Mouse (Mus musculus): ENCODE data around the gene Atp23. TPM values are rescaled to one million over a fixed set of nuclear protein-coding genes. Genes with fewer than 3 reads are reported as not detected.

Atp23 gene
- polyA plus RNA-seq, 1 experiment from 2014 or later: 9.2 TPM

- Histone ChIP-seq H3K9me3 (no peaks in the 10 kb centered on the region), H3K4me2 (replicated peaks) (no peak overlapping the region), H3K4me3 (no peak overlapping the region), H3K4me1 (peaks cover 54% of the 10 kb centered on the region), H3K36me3 (no peaks in the 10 kb centered on the region), H3K27ac (replicated peaks) (peak overlapping the region; percentile 90), H3K9ac (replicated peaks) (no peak overlapping the region), H3K27me3 (no peaks in the 10 kb centered on the region)
- no peak; the same call in 1 of the 2 replicates for ATAC-seq (replicated peaks)
- WGBS: 20% methylated on average over 3 of the region's 3 CpGs
Measured at GRCm38 (mm10) chr10:126929543-126929942, 28.4 kb upstream of the Atp23 start.

- peak overlapping the region; percentile 87 for H3K4me2 ChIP-seq (replicated peaks)
- peak overlapping the region; percentile 61 for H3K4me3 ChIP-seq
- H3K9me3 ChIP-seq: no peaks in the 10 kb centered on the region
- no peak for ATAC-seq (replicated peaks)
- H3K36me3 ChIP-seq: no peaks in the 10 kb centered on the region
- H3K9ac ChIP-seq (replicated peaks): peak overlapping the region; percentile 68
- peak overlapping the region; percentile 90 for H3K27ac ChIP-seq (replicated peaks)
- H3K27me3 ChIP-seq: no peaks in the 10 kb centered on the region
- peaks cover 54% of the 10 kb centered on the region for H3K4me1 ChIP-seq
- 17% methylated on average over 12 of the region's 12 CpGs for WGBS
Measured at GRCm38 (mm10) chr10:126928819-126929206, 27.7 kb upstream of the Atp23 start.

- peak overlapping the region; percentile 90 for H3K27ac ChIP-seq (replicated peaks)
Measured at GRCm38 (mm10) chr10:126928011-126928818, 27.1 kb upstream of the Atp23 start.

GRCm38 (mm10) chr10:126927101-126927961, 26.2 kb upstream of the Atp23 start:
- Histone ChIP-seq H3K27ac (replicated peaks) (peak overlapping the region; percentile 90), H3K4me3 (peak overlapping the region; percentile 61), H3K4me2 (replicated peaks) (peak overlapping the region; percentile 87), H3K36me3 (no peaks in the 10 kb centered on the region), H3K9ac (replicated peaks) (peak overlapping the region; percentile 68), H3K9me3 (no peaks in the 10 kb centered on the region), H3K4me1 (peaks cover 54% of the 10 kb centered on the region), H3K27me3 (no peaks in the 10 kb centered on the region)
- WGBS: 5% methylated on average over 11 of the region's 11 CpGs
- no peak; the same call in 1 of the 2 replicates for ATAC-seq (replicated peaks)

More at GRCm38 (mm10) chr10:126928011-126928818, 27.1 kb upstream of the Atp23 start:
- peak overlapping the region; percentile 61 for H3K4me3 ChIP-seq
- H3K9me3 ChIP-seq: no peaks in the 10 kb centered on the region
- peak overlapping the region; percentile 87 for H3K4me2 ChIP-seq (replicated peaks)
- H3K27me3 ChIP-seq: no peaks in the 10 kb centered on the region
- ATAC-seq (replicated peaks): peak; percentile 52
- WGBS: under 1% methylated on average over 39 of the region's 39 CpGs
- H3K4me1 ChIP-seq: peaks cover 54% of the 10 kb centered on the region
- H3K9ac ChIP-seq (replicated peaks): peak overlapping the region; percentile 68
- no peaks in the 10 kb centered on the region for H3K36me3 ChIP-seq

GRCm38 (mm10) chr10:126925391-126925790, 24.2 kb upstream of the Atp23 start:
- Histone ChIP-seq H3K27ac (replicated peaks) (no peak overlapping the region), H3K4me3 (no peak overlapping the region), H3K9me3 (no peaks in the 10 kb centered on the region), H3K36me3 (no peaks in the 10 kb centered on the region), H3K27me3 (no peaks in the 10 kb centered on the region), H3K4me2 (replicated peaks) (no peak overlapping the region), H3K4me1 (peaks cover 40% of the 10 kb centered on the region), H3K9ac (replicated peaks) (no peak overlapping the region)
- ATAC-seq (replicated peaks): no peak

- Histone ChIP-seq H3K9ac (replicated peaks) (no peak overlapping the region), H3K4me3 (no peak overlapping the region), H3K4me2 (replicated peaks) (no peak overlapping the region), H3K27ac (replicated peaks) (no peak overlapping the region), H3K9me3 (no peaks in the 10 kb centered on the region), H3K27me3 (no peaks in the 10 kb centered on the region), H3K4me1 (peaks cover 27% of the 10 kb centered on the region), H3K36me3 (no peaks in the 10 kb centered on the region)
- WGBS: 48% methylated on average over 3 of the region's 3 CpGs
- no peak for ATAC-seq (replicated peaks)
Measured at GRCm38 (mm10) chr10:126924087-126924486, 22.9 kb upstream of the Atp23 start.

GRCm38 (mm10) chr10:126920220-126920619, 19.1 kb upstream of the Atp23 start:
- Histone ChIP-seq H3K4me3 (no peak overlapping the region), H3K9me3 (no peaks in the 10 kb centered on the region), H3K4me1 (no peaks in the 10 kb centered on the region), H3K9ac (replicated peaks) (no peak overlapping the region), H3K36me3 (no peaks in the 10 kb centered on the region), H3K27ac (replicated peaks) (no peak overlapping the region), H3K4me2 (replicated peaks) (no peak overlapping the region), H3K27me3 (no peaks in the 10 kb centered on the region)
- no peak for ATAC-seq (replicated peaks)
- 96% methylated on average over 3 of the region's 3 CpGs for WGBS

GRCm38 (mm10) chr10:126919067-126919466, 17.9 kb upstream of the Atp23 start:
- H3K9me3 ChIP-seq: no peaks in the 10 kb centered on the region
- H3K27ac ChIP-seq (replicated peaks): no peak overlapping the region
- H3K27me3 ChIP-seq: no peaks in the 10 kb centered on the region
- ATAC-seq (replicated peaks): peak; percentile 86
- H3K4me1 ChIP-seq: no peaks in the 10 kb centered on the region
- H3K9ac ChIP-seq (replicated peaks): no peak overlapping the region
- H3K36me3 ChIP-seq: no peaks in the 10 kb centered on the region
- no peak overlapping the region for H3K4me2 ChIP-seq (replicated peaks)
- H3K4me3 ChIP-seq: no peak overlapping the region
- WGBS: 3% methylated on average over 9 of the region's 9 CpGs

- WGBS: 90% methylated on average over 5 of the region's 5 CpGs
Measured at GRCm38 (mm10) chr10:126914288-126914687, 13.1 kb upstream of the Atp23 start.

GRCm38 (mm10) chr10:126911479-126911878, 10.3 kb upstream of the Atp23 start:
- no peak overlapping the region for H3K4me3 ChIP-seq

More at GRCm38 (mm10) chr10:126914288-126914687, 13.1 kb upstream of the Atp23 start:
- no peaks in the 10 kb centered on the region for H3K27me3 ChIP-seq
- no peak overlapping the region for H3K27ac ChIP-seq (replicated peaks)
- H3K4me1 ChIP-seq: no peaks in the 10 kb centered on the region
- H3K4me3 ChIP-seq: no peak overlapping the region
- H3K4me2 ChIP-seq (replicated peaks): no peak overlapping the region
- no peaks in the 10 kb centered on the region for H3K9me3 ChIP-seq
- ATAC-seq (replicated peaks): no peak
- no peak overlapping the region for H3K9ac ChIP-seq (replicated peaks)
- H3K36me3 ChIP-seq: no peaks in the 10 kb centered on the region

GRCm38 (mm10) chr10:126906811-126907210, 5.7 kb upstream of the Atp23 start:
- ATAC-seq (replicated peaks): no peak
- Histone ChIP-seq H3K27ac (replicated peaks) (no peak overlapping the region), H3K4me2 (replicated peaks) (no peak overlapping the region), H3K36me3 (no peaks in the 10 kb centered on the region), H3K4me3 (no peak overlapping the region), H3K27me3 (no peaks in the 10 kb centered on the region), H3K9me3 (no peaks in the 10 kb centered on the region; the same call in 1 of the 2 replicates), H3K4me1 (0 out of 2 replicates have a peak, but pooled peaks cover 4% of the 10 kb centered on the region), H3K9ac (replicated peaks) (no peak overlapping the region)
- 92% methylated on average over 5 of the region's 5 CpGs for WGBS

More at GRCm38 (mm10) chr10:126911479-126911878, 10.3 kb upstream of the Atp23 start:
- WGBS: 91% methylated on average over 1 of the region's 1 CpGs
- Histone ChIP-seq H3K27ac (replicated peaks) (no peak overlapping the region), H3K36me3 (no peaks in the 10 kb centered on the region), H3K27me3 (no peaks in the 10 kb centered on the region), H3K4me2 (replicated peaks) (no peak overlapping the region), H3K9me3 (no peaks in the 10 kb centered on the region; the same call in 1 of the 2 replicates), H3K9ac (replicated peaks) (no peak overlapping the region), H3K4me1 (no peaks in the 10 kb centered on the region)
- ATAC-seq (replicated peaks): no peak

GRCm38 (mm10) chr10:126905650-126906075, 4.5 kb upstream of the Atp23 start:
- H3K27me3 ChIP-seq: no peaks in the 10 kb centered on the region
- H3K36me3 ChIP-seq: no peaks in the 10 kb centered on the region
- H3K4me1 ChIP-seq: peaks cover 6% of the 10 kb centered on the region
- peak; percentile 87 for ATAC-seq (replicated peaks)
- peak overlapping the region; percentile 49 for H3K4me3 ChIP-seq
- 2% methylated on average over 30 of the region's 30 CpGs for WGBS
- H3K27ac ChIP-seq (replicated peaks): peak overlapping the region; percentile 82
- peak overlapping the region; percentile 79 for H3K4me2 ChIP-seq (replicated peaks)
- H3K9ac ChIP-seq (replicated peaks): peak overlapping the region; percentile 51
- H3K9me3 ChIP-seq: no peaks in the 10 kb centered on the region; the same call in 1 of the 2 replicates

Measured in forebrain, embryonic 15.5 days (tissue).